ENCODE assay signal across 8 mouse cellular contexts in genomic region chr11:98412797-98413301, GRCm38 (mm10). TPM values are rescaled to one million over a fixed set of nuclear protein-coding genes. Genes with fewer than 3 reads are reported as not detected.
DNase-seq lines count a peak whose midpoint lies in the region; ATAC-seq and TF ChIP-seq lines count a peak whose summit lies in the region.

No protein-coding gene starts in this region.

- peak; percentile 37; the same call in 1 of the 2 replicates for ATAC-seq in hindbrain, embryonic 11.5 days (ENCODE audit: low FRiP score)
- ATAC-seq in liver, embryonic 16.5 days (ENCODE audit: low read depth): no peak
- peak; percentile 43; the same call in 1 of the 2 replicates for ATAC-seq in stomach, embryonic 14.5 days (ENCODE audit: insufficient number of reproducible peaks, insufficient read depth, low FRiP score, low read depth)

- no peak for TF ChIP-seq CTCF in lung, adult 2 months (IDR thresholded peaks at IDR 0.05; ENCODE audit: insufficient read depth, low read length)

- WGBS in lung, adult 2 months: under 1% methylated on average over 40 of the region's 40 CpGs
- WGBS in embryonic facial prominence, embryonic 10.5 days: under 1% methylated on average over 40 of the region's 40 CpGs
- WGBS in hindbrain, embryonic 11.5 days: 1% methylated on average over 40 of the region's 40 CpGs
- under 1% methylated on average over 40 of the region's 40 CpGs for WGBS in liver, embryonic 16.5 days (ENCODE audit: insufficient replicate concordance)
- WGBS in stomach, embryonic 14.5 days: under 1% methylated on average over 40 of the region's 40 CpGs

- H3K36me3 ChIP-seq in embryonic facial prominence, embryonic 10.5 days (replicated peaks): peaks cover 10% of the 10 kb centered on the region
- no peaks in the 10 kb centered on the region for H3K36me3 ChIP-seq in hindbrain, embryonic 11.5 days (ENCODE audit: control insufficient read depth, insufficient read depth, low read length)
- H3K36me3 ChIP-seq in liver, embryonic 16.5 days (ENCODE audit: control insufficient read depth, insufficient read depth): no peaks in the 10 kb centered on the region
- no peaks in the 10 kb centered on the region for H3K36me3 ChIP-seq in stomach, embryonic 14.5 days (ENCODE audit: control insufficient read depth, insufficient read depth, low read length)

- H3K9me3 ChIP-seq in embryonic facial prominence, embryonic 10.5 days: no peaks in the 10 kb centered on the region
- H3K9me3 ChIP-seq in hindbrain, embryonic 11.5 days (ENCODE audit: control insufficient read depth, low read length): no peaks in the 10 kb centered on the region
- H3K9me3 ChIP-seq in liver, embryonic 16.5 days (replicated peaks; ENCODE audit: control insufficient read depth, low read length): no peaks in the 10 kb centered on the region
- no peaks in the 10 kb centered on the region for H3K9me3 ChIP-seq in stomach, embryonic 14.5 days (ENCODE audit: control insufficient read depth, low read depth, low read length)

- peak overlapping the region; percentile 83 for H3K9ac ChIP-seq in hindbrain, embryonic 11.5 days (ENCODE audit: low read depth, low read length)
- no peak overlapping the region for H3K9ac ChIP-seq in liver, embryonic 16.5 days (ENCODE audit: low read depth, low read length)
- H3K9ac ChIP-seq in stomach, embryonic 14.5 days (replicated peaks; ENCODE audit: low read depth, low read length): peak overlapping the region; percentile 95

- H3K4me1 ChIP-seq in lung, adult 2 months (ENCODE audit: control insufficient read depth, insufficient read depth, low read length): peaks cover 20% of the 10 kb centered on the region
- H3K4me1 ChIP-seq in embryonic facial prominence, embryonic 10.5 days: peaks cover 64% of the 10 kb centered on the region
- peaks cover 4% of the 10 kb centered on the region for H3K4me1 ChIP-seq in hindbrain, embryonic 11.5 days (replicated peaks; ENCODE audit: control insufficient read depth, insufficient read depth, low read length)
- no peaks in the 10 kb centered on the region; the same call in 1 of the 2 replicates for H3K4me1 ChIP-seq in liver, embryonic 16.5 days (ENCODE audit: control insufficient read depth, low read depth, low read length)
- peaks cover 38% of the 10 kb centered on the region for H3K4me1 ChIP-seq in stomach, embryonic 14.5 days (ENCODE audit: control insufficient read depth, insufficient read depth, low read length)

- peaks cover 43% of the 10 kb centered on the region for H3K27me3 ChIP-seq in embryonic facial prominence, embryonic 10.5 days (replicated peaks; ENCODE audit: low read depth, poor library complexity, severe bottlenecking)
- H3K27me3 ChIP-seq in hindbrain, embryonic 11.5 days (ENCODE audit: control insufficient read depth, insufficient read depth, low read length): peaks cover 5% of the 10 kb centered on the region; the same call in 1 of the 2 replicates
- peaks cover 50% of the 10 kb centered on the region for H3K27me3 ChIP-seq in liver, embryonic 16.5 days (ENCODE audit: control insufficient read depth, insufficient read depth, low read depth, low read length)
- H3K27me3 ChIP-seq in stomach, embryonic 14.5 days (ENCODE audit: control insufficient read depth, insufficient read depth, low read length): no peaks in the 10 kb centered on the region

- peak overlapping the region; percentile 99 for H3K4me2 ChIP-seq in hindbrain, embryonic 11.5 days (replicated peaks; ENCODE audit: low read depth, low read length)
- peak overlapping the region; percentile 53 for H3K4me2 ChIP-seq in liver, embryonic 16.5 days (ENCODE audit: low read depth, low read length)
- H3K4me2 ChIP-seq in stomach, embryonic 14.5 days (replicated peaks; ENCODE audit: low read depth, low read length): peak overlapping the region; percentile 68

- DNase-seq in lung, adult 2 months: peak; percentile 58
- no peak for DNase-seq in lung, postnatal 25 days (ENCODE audit: low spot score)
- peak; percentile 75 for DNase-seq in embryonic facial prominence, embryonic 10.5 days (ENCODE audit: low spot score)
- peak; percentile 58 for DNase-seq in hindbrain, embryonic 11.5 days (ENCODE audit: low spot score)
- DNase-seq in adrenal gland, postnatal 10 days: no peak
- no peak for DNase-seq in frontal cortex, postnatal 36 days (ENCODE audit: low spot score in 2 of 2)

- TF ChIP-seq POLR2A in lung, adult 2 months (IDR thresholded peaks at IDR 0.05; ENCODE audit: borderline replicate concordance, extremely low read depth, low read depth, low read length): no peak; the same call in 1 of the 2 replicates

- peak overlapping the region; percentile 90 for H3K4me3 ChIP-seq in lung, adult 2 months (replicated peaks; ENCODE audit: extremely low read depth, low read depth, low read length)
- H3K4me3 ChIP-seq in embryonic facial prominence, embryonic 10.5 days: peak overlapping the region; percentile 96
- H3K4me3 ChIP-seq in hindbrain, embryonic 11.5 days (ENCODE audit: low read depth, low read length): peak overlapping the region; percentile 79
- H3K4me3 ChIP-seq in liver, embryonic 16.5 days (ENCODE audit: low read depth, low read length): peak overlapping the region; percentile 55
- H3K4me3 ChIP-seq in stomach, embryonic 14.5 days (ENCODE audit: low read depth, low read length): peak overlapping the region; percentile 90

- peak overlapping the region; percentile 93 for H3K27ac ChIP-seq in embryonic facial prominence, embryonic 10.5 days (replicated peaks)
- H3K27ac ChIP-seq in hindbrain, embryonic 11.5 days (ENCODE audit: low read depth, low read length): peak overlapping the region; percentile 24; the same call in 1 of the 2 replicates
- 0 out of 2 replicates have a peak overlapping the region, but pooled peaks have one; percentile 1 for H3K27ac ChIP-seq in liver, embryonic 16.5 days (ENCODE audit: low read length)
- peak overlapping the region; percentile 96 for H3K27ac ChIP-seq in stomach, embryonic 14.5 days (ENCODE audit: low read length)

RNA-seq across cellular contexts. Expression of gene Erbb2, which starts 0.6 kb away (rescaled TPM):
- polyA plus RNA-seq in lung, adult 2 months (2012; rRNA removed): 31.7 and 33.8 TPM in 2 replicates
- 27.5 and 29.5 TPM in 2 replicates for polyA plus RNA-seq in embryonic facial prominence, embryonic 10.5 days (2016; fragmentation: Nextera tagmentation; extraction: Ambion mirVana)
- 15.5 and 17.2 TPM in 2 replicates for polyA plus RNA-seq in hindbrain, embryonic 11.5 days (2014; fragmentation: Nextera tagmentation; extraction: Ambion mirVana)
- 1.8 and 2.1 TPM in 2 replicates for polyA plus RNA-seq in liver, embryonic 16.5 days (2015; fragmentation: Nextera tagmentation; extraction: Ambion mirVana)
- polyA plus RNA-seq in stomach, embryonic 14.5 days (2014; fragmentation: Nextera tagmentation; extraction: Ambion mirVana): 48.0 and 50.1 TPM in 2 replicates
- total RNA-seq in adrenal gland, postnatal 10 days (2021): 1 to 10 TPM; 6.0 to 7.6 TPM

RNA-seq across cellular contexts. Expression of gene Pgap3, which starts 12.6 kb away (rescaled TPM):
- 26.6 and 28.1 TPM in 2 replicates for polyA plus RNA-seq in lung, adult 2 months (2012; rRNA removed)
- polyA plus RNA-seq in embryonic facial prominence, embryonic 10.5 days (2016; fragmentation: Nextera tagmentation; extraction: Ambion mirVana): 9.6 TPM in 2 replicates
- polyA plus RNA-seq in hindbrain, embryonic 11.5 days (2014; fragmentation: Nextera tagmentation; extraction: Ambion mirVana): 4.3 and 4.5 TPM in 2 replicates
- polyA plus RNA-seq in liver, embryonic 16.5 days (2015; fragmentation: Nextera tagmentation; extraction: Ambion mirVana): 3.3 and 3.4 TPM in 2 replicates
- 12.6 and 13.6 TPM in 2 replicates for polyA plus RNA-seq in stomach, embryonic 14.5 days (2014; fragmentation: Nextera tagmentation; extraction: Ambion mirVana)
- total RNA-seq in adrenal gland, postnatal 10 days (2021): 1 to 10 TPM; 4.9 to 6.8 TPM

RNA-seq across cellular contexts. Expression of gene Mien1, which starts 25.9 kb away (rescaled TPM):
- polyA plus RNA-seq in lung, adult 2 months (2012; rRNA removed): 44.8 and 58.0 TPM in 2 replicates
- 83.5 and 85.9 TPM in 2 replicates for polyA plus RNA-seq in embryonic facial prominence, embryonic 10.5 days (2016; fragmentation: Nextera tagmentation; extraction: Ambion mirVana)
- 152 and 167 TPM in 2 replicates for polyA plus RNA-seq in hindbrain, embryonic 11.5 days (2014; fragmentation: Nextera tagmentation; extraction: Ambion mirVana)
- polyA plus RNA-seq in liver, embryonic 16.5 days (2015; fragmentation: Nextera tagmentation; extraction: Ambion mirVana): 55.9 and 57.9 TPM in 2 replicates
- 98.0 and 101 TPM in 2 replicates for polyA plus RNA-seq in stomach, embryonic 14.5 days (2014; fragmentation: Nextera tagmentation; extraction: Ambion mirVana)
- total RNA-seq in adrenal gland, postnatal 10 days (2021): 10 to 100 TPM; 58.0 to 62.5 TPM

RNA-seq across cellular contexts. Expression of gene Pnmt, which starts 26.6 kb away (rescaled TPM):
- 2.0 and 3.5 TPM in 2 replicates for polyA plus RNA-seq in lung, adult 2 months (2012; rRNA removed)
- 0.17 and 0.30 TPM in 2 replicates for polyA plus RNA-seq in embryonic facial prominence, embryonic 10.5 days (2016; fragmentation: Nextera tagmentation; extraction: Ambion mirVana)
- 0.54 and 0.93 TPM in 2 replicates for polyA plus RNA-seq in hindbrain, embryonic 11.5 days (2014; fragmentation: Nextera tagmentation; extraction: Ambion mirVana)
- 0.12 TPM in 1 of 2 replicates, not detected in the other for polyA plus RNA-seq in liver, embryonic 16.5 days (2015; fragmentation: Nextera tagmentation; extraction: Ambion mirVana)
- polyA plus RNA-seq in stomach, embryonic 14.5 days (2014; fragmentation: Nextera tagmentation; extraction: Ambion mirVana): not detected in 2 replicates
- total RNA-seq in adrenal gland, postnatal 10 days (2021): 100 to 1,000 TPM; 442 to 819 TPM

RNA-seq across cellular contexts. Expression of gene Tcap, which starts 29.2 kb away (rescaled TPM):
- 73.7 and 136 TPM in 2 replicates for polyA plus RNA-seq in lung, adult 2 months (2012; rRNA removed)
- polyA plus RNA-seq in embryonic facial prominence, embryonic 10.5 days (2016; fragmentation: Nextera tagmentation; extraction: Ambion mirVana): not detected in 2 replicates
- 0.53 and 0.54 TPM in 2 replicates for polyA plus RNA-seq in hindbrain, embryonic 11.5 days (2014; fragmentation: Nextera tagmentation; extraction: Ambion mirVana)
- 0.98 and 1.7 TPM in 2 replicates for polyA plus RNA-seq in liver, embryonic 16.5 days (2015; fragmentation: Nextera tagmentation; extraction: Ambion mirVana)
- polyA plus RNA-seq in stomach, embryonic 14.5 days (2014; fragmentation: Nextera tagmentation; extraction: Ambion mirVana): 0.27 and 0.36 TPM in 2 replicates
- 100 to 1,000 TPM in 1 of 2 experiments, 10 to 100 TPM in 1; 18.1 to 119 TPM for total RNA-seq in adrenal gland, postnatal 10 days (2021)

Comparison
In these comparisons a context has a peak if more than half of its experiments do, and no peak if none do; other contexts are left out.
1. DNase-seq: peak in lung, adult 2 months (single experiment), embryonic facial prominence, embryonic 10.5 days (single experiment) and hindbrain, embryonic 11.5 days (single experiment); none in lung, postnatal 25 days (single experiment), adrenal gland, postnatal 10 days (single experiment) and frontal cortex, postnatal 36 days (0 of 2).
2. H3K27ac ChIP-seq: peak in every context shown above with its lines; median percentile 96 in stomach, embryonic 14.5 days; 93 in embryonic facial prominence, embryonic 10.5 days; 24 in hindbrain, embryonic 11.5 days; 1 in liver, embryonic 16.5 days.
3. Peak in every context shown above with its lines, with median percentiles within 50 percentile points of each other: H3K4me3 ChIP-seq and H3K4me2 ChIP-seq.